Mouse (Mus musculus): ENCODE results near the gene Lekr1.

Lekr1 gene

DNA sequence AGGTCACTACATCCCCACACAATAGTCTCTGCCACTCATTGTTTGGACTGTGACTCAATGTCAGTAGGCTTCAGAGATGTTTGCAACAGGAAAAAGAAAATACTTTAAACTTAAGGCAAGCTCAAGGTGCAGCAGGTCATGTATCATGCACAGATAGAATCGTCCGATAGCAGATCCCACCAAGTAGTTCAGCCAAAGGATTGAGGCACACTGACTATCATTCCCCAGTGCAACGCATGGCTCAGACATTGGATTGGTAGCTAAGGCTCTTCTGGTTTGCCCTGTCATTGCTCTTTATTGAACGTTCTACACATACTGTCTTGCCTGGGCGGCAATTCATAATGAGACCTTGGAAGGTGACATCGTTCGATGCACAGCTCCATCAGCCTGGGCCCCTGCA, 9.6 kb upstream of the Lekr1 start:
- no peak for DNase-seq (ENCODE audit: low spot score in 2 of 2)

DNA sequence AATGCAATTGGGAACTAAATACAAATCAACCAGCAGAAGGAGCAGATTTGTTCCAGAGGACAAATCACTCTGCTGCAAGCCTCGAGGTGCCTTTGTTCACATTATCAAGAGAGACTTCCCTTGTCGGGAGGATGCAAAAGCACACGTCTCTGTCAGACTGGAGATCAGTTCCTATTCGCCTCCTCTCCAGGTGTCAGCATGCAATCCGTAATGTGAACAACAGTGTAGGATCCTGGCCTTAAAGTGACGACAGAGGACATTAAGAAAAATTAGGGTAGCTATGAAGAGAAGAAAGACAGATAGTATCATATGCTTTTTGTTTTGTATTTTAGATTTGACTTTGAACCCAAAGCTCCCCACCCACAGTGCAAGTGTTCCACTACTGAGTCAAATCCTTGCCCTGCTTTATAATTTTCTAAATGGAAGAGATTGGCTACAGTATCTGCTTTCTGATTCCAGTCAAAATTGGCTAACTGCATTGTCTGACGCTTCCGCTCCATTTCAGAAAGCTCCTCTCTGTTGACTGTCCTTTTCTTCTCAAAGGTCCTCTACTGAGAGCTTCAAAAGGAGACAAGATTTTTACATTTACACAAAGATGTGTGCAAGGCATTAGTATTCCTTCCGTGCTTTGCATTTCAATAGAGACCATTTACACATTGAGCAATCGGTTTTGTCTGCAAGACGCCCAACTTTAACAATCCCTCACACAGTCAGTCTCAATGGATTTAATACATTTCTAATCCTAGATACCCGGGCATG, 8.9 kb upstream of the Lekr1 start:
- no peak for DNase-seq (ENCODE audit: low spot score in 2 of 2)

DNA sequence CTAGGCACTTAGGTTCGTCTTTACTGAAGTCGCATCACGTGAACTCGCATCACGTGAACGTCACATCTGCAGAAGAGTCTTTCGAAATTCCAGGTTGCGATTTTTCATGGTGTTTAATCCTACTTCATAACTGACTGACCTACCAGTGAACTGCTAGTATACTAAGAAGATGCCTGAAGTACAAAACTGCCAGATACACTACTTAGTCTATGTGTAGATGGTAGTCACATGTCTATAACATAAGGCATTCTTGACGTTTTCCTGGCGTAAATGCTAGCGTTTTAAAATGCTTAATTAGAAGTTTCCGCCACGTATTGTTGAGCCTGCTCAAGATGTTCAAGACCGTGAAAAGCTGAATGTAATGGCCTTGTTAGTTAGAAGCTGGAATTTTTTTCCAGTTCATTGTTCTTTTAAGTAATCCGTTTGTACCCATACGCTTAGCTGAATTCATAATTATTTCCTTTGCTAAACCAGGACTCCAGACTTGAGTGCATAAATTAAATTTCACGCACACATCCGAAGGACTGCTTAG, 7.9 kb upstream of the Lekr1 start:
- no peak for DNase-seq (ENCODE audit: low spot score in 2 of 2)

DNA sequence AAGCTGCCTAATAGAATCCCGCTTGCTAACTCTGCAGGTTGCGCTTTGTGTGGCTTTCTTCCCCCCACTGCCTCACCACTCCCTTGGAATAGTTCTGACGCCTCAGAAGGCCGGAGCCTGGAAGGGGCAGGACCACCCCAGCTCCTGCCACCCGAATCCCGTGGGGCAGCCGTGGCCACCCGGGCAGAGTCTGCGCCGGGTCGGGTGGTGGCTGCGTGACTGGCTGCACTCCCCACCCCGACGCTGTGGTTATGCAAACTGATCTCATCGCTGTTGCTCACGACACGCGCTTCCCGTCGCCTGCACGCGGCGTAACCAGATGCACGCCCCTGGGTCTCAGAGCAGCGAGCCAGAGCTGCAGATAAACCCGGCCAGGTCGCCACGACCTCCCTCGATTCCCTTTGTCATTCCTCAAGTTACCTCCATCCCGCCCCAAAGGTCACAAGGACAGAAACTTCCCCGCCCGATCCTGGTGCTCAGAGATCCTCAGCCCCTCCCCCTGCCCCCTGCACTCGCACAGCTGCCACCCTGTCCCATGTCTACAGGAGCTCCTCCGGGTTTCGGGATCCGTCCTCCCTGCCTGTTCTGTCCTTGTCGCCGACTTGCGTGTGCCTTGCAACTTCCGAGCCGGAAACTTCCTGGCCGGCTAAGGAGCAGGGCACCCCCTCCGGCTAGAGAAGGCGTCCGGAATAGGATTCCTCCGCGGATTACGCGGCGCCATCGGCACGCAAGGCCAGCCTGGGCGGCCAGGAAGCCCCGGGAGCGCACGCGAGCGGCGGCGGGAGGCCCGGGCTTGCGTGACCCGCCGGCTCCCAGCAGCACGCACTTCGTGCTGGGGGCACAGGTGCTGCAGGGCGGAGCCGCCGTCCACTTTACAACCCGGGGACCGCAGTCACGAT, 7.1 kb upstream of the Lekr1 start:
- peak; percentile 24 to 65 for DNase-seq (ENCODE audit: low spot score in 2 of 2)

DNA sequence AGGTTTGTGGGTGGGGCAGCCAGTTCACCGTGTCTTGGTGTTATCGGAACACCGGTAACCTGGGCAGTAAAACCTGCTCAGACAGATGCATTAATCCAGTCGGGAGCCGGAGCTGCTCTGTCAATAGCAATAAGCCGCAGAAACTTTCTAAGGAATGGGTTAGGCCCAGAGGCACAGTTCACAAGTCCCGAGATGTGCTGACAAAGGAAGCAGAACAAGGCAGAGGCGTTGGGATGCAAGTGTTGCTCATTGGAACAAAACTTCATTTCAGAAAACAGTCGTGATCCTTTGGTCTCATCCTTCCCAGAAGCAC, 6.5 kb upstream of the Lekr1 start:
- DNase-seq (ENCODE audit: low spot score in 2 of 2) = no peak

DNA sequence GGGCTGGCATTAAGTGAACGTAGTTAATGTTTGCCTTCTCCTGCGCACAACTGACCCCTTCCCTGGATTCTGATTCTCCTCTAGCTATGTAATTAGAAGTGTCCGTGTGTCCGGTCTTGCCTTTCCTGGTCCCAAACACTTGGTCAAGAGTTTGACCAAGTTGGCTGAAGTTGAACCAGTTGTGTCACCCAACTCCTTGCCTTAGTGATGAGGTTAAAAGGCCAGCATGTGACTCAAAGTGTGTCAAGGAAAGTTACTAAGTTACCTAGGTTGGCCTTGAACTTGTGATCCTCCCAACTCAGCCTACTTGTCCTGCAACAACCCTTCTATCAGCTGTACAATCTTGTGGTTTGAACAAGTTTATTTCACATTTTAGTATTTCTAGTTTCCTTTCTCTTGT, 5.7 kb upstream of the Lekr1 start:
- DNase-seq (ENCODE audit: low spot score in 2 of 2) = no peak

DNA sequence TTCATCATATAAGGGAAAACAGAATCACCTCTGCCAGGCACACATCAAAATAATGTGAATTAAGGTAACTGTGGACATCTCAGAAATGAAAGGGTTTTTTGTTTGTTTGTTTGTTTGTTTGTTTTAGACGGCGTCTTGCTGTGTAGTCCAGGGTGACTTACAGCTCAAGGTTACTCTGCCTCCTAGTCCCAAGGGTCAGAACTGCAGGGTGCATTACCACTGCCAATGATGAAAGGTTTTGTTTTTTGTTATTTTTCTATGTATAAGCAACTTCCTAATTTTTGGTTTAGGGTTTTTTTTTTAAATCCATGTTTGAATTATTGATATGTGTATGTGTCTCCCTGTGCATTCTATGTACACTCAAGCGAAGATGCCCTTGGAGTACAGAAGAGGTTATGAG, 4.3 kb upstream of the Lekr1 start:
- no peak for DNase-seq (ENCODE audit: low spot score in 2 of 2)

DNA sequence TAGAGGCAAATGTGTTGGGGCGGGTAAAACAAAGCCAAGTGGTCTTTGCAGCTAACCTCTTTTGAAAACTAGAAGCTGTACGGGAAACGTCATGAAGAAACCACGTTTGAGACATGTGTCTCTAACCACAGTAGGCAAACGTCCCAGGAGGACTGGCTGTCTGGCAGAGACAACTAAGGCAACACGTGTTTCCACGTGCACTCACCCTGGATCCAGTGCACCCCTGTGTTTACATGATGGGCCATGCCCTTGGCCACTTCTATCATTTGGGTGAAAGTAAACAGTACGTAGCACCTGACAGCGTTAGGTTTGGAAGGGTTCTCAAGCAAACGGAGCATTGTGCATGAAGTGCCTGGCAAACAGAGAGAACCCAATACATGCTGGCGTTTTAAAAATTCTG, 2.9 kb upstream of the Lekr1 start:
- DNase-seq (ENCODE audit: low spot score in 2 of 2) = peak in 1 of 2 experiments; percentile 17

DNA sequence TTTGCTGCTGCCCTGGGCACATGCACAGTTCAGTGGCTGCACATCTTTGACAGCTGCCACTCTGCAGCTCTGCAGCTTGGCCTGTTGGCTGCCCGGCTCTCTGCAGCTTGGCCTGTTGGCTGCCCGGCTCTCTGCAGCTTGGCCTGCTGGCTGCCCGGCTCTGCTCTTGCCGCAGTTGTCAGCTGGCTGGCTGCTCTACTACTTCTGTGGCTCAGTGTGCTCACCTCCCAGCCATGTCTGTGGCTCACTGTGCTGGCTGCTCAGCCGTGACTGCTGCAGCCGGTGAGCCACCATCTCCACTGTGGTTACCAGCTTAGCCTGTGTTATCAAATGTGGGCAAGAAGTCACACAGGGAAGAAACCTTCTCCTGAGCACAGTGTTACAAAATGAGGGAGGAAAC, 4.2 kb downstream of the Lekr1 start:
- peak in 1 of 2 experiments; percentile 16 for DNase-seq (ENCODE audit: low spot score in 2 of 2)

DNA sequence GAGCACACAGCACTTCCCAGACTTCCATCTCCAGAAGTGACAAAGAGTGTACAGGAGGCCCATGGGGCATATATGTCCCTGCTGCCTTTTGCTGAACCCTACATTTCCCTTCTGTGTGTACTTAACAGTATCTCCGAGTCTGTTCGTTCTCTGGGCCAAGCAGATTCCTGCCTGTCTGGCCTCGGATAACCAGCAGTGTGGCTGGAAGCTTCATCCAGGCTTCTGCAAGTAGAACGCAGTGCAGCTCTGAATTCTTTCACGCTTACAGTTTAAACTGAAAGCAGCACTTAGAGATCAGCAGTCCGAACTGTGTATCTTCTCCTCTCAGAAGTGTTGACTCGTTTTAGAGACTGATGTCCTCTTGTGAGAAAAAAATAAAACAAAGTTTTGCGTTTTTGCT, 7.7 kb downstream of the Lekr1 start:
- no peak for DNase-seq (ENCODE audit: low spot score in 2 of 2)

DNA sequence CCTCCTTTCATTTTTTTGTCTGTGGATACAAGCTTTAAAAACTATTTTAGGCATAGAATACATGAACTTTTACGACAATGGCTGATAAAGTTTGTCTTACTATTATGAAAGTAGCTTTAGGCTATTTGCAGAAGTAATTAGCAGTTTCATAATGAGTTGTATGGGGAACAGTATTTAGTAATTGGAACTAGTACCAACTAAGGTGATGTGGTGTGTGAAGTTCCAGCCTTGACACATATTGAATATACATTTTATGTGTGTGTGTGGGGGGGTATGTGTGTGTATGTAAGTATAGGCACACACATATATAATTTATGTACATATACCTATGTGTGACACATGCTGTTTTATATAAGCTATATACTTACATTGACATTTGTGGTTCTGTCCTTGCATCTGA, 14.6 kb downstream of the Lekr1 start:
- no peak for DNase-seq (ENCODE audit: low spot score in 2 of 2)

DNA sequence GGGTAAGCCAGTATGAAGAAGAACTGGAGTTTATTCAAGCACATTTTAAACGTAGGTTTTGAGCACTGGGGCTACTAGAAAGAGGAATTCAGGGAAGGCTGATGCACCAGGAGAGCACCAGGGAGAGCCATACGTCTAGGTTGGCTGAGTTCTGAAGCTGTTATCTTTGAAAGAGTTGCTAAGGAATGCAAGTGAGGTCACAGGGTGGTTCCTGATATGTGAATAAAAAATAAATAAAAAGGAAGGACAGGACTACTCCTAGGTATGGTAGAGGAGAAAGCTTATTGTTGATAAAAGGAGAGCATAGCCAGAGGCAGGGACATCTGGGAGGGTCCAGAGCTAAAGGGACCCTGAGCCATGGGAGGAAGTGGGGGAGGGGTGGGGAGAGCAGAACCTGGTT, 23.7 kb downstream of the Lekr1 start:
- no peak for DNase-seq (ENCODE audit: low spot score in 2 of 2)

DNA sequence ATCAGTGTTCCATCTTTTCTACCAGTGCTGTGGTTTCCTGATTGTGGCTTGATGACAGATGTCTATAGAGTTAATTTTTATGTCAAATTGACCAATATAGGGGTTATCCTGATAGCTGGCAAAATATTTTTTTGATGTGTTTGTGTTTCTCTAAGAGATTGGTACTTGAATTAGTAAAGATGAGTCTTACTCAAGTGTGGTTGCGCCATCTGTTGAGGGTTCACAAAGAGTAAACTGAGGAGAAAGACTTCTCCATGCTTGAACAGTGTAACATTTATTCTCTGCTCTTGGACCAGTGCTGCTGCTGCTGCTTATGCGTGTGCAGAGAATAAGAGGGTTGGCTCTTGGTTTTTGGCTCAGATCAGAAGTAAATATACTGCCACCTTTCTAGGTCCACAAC, 24.8 kb downstream of the Lekr1 start:
- DNase-seq (ENCODE audit: low spot score in 2 of 2) = no peak

DNA sequence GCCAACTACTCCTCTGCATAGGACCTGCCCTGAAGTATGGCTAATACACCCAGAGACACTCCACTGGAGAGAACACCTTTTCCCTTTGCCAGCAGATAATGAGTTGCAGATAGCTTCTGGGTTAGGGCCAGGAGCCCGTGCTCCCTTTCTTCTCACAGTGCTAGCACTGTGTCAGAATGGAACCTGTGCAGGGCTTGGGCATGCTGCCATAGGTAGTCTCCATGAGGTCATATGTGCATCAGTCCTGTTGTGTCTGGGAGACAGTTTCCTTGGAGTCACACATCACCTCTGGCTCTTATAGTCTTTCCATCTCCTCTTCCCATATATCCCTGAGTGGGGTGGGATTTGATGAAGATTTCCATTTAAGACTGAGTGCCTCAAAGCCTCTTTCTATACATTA, 33.7 kb downstream of the Lekr1 start:
- no peak for DNase-seq (ENCODE audit: low spot score in 2 of 2)

DNA sequence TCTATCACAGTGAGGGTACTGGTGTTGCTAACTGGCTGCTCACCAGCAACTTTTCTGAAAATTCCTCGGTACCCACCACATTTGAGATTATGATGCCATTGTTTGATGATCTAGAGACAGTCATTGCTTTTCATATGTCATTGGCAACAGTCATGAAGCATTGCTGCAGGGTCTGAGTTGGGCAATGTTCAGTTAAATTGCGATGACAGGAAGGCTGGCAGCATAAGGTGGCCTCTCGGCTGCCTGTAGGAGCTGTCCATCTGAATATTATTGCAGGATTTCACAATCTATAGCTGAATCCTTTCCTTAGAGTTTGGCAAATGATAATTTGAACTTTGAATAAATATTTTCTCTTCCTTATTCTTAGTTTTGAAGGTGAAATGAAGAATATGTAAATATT, 48.3 kb downstream of the Lekr1 start:
- DNase-seq (ENCODE audit: low spot score in 2 of 2) = no peak

DNA sequence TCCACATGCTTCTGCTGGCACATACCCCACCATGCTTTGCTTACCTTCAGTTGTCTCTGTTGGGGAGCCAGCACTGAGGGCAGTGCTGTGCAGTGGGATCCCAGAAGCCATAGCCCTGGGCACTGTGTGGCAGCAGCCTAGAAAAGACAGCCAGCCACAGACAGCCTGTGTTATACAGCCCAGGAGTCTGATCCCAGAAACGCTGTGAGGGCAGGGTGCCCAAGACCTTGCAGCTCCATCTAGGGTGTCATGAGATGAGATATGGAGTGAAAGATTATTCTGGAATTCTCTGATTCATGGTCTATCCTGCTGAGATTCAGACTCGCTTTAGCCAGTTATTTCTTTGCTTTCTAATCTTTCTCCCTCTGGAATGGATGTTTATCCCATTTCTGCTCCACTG, 51.4 kb downstream of the Lekr1 start:
- no peak for DNase-seq (ENCODE audit: low spot score in 2 of 2)

DNA sequence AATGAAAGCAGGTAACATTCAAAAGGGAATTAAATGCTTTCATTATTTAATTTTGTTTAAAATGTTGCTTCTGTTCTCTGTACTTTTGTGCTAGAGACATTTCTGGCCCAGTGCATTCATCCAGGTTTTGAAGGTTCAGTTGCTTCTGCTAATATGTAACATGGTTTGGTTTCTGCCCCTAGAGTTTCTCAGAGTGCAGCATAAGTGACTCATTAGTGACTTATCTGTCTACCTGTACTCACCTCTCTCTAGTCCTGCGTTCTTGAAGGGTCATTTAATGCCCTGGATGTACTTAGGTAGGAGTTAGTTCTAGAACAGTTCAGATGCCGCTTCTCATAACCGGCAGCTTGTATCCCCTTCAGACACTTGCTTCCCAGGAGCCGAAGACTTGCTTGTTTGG, 56.9 kb downstream of the Lekr1 start:
- DNase-seq (ENCODE audit: low spot score in 2 of 2) = no peak

DNA sequence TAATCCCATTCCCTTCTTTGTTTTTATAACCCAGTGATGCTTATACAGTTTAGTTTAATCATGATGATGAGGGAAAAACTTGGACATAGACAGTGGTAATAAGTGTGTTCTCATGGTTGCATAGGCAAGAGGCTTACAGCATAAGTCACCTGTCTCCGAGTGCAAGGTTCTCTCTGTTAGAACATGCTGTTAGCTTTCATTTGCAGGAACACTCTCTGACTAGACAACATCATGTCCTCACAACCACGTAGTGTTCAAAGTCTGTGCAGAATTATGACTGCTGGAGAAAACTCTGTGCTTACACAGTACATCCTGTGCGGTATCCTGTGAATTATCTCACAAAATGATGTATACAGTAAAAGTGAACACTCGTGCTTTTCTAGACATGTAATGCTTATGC, 57.6 kb downstream of the Lekr1 start:
- DNase-seq (ENCODE audit: low spot score in 2 of 2) = no peak

DNA sequence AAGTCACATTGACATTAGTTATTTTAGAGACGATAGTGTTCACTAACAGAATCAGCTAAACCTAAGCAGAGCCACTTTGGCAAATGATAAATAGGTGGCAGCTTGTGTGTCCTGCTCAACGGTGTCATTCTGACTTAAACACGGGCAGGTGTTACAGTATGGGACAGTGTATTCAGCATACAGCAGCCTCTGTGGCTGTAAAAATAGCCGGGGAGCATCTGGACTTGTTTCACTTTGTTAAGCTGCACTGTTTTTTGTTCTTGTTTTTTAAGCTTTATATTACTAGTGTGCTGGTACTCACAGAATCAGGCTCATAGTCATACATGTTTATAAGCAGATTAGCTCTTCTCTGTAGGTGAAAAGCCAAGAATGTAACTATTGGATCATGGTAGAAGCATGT, 71.8 kb downstream of the Lekr1 start:
- DNase-seq (ENCODE audit: low spot score in 2 of 2) = no peak

DNA sequence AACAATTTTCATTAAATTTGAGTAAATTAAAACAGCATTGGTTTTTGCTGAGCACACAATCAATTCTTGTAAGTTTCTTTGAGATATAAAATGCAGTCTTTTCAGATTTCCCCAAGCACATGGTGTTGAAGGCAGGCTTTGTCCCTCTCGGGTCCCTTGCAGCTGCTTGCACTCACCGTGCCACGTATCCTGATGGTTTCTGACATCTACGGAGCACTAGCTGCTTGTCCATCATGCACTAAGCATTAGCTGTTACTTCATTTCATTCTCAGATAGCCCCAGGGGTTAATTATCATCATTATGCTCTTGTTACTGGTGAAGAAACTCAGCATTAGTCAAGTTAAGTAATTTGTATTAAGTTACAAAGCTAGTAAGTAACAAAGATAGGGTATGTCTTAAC, 78.9 kb downstream of the Lekr1 start:
- DNase-seq (ENCODE audit: low spot score in 2 of 2) = no peak

DNA sequence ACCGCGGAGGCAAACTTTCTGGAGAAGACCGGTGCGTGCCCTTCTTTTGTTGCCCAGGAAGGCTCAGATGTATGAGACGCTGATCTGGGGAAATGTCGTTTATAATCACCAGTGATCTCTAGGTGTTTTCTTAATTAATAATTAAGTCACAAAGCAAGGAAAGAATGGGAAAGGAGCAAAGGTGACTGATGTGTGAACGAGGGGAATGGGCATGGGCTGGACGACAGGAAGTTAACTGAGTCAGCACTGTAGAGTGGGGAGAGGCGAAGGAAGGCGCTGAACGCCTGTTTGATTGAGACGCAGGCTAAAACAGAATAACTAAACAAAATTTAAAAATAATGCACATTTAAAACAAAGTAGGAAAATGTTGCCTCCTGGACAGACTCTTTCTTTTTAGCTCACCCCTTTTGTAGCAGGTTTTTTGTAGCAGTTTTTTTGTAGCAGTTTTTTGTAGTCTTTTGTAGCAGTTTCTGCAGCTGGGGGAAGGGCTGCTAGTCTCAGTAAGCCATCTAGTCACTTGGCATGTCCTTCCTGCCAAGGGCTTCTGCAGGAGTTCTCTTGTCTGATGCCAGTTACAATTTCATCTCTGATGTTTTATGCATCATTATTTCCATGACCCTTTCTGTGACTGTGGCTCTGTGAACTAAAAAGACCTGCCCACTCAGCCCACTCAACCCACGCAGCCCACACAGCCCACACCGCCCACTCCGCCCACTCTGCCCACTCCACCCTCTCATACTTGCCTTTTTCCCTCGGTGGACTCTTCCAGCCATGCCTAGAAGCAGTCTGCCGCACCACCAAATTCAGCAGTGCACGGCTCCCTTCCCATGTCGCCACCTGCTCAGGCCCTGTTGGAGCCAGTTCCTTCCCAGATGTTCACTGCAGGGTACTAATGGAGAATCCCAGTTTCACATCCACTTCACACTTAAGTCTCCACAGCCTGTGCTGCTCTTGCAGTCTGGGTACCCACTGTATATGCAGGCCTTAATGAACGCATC, 98.8 kb downstream of the Lekr1 start:
- no peak for DNase-seq (ENCODE audit: low spot score in 2 of 2)

DNA sequence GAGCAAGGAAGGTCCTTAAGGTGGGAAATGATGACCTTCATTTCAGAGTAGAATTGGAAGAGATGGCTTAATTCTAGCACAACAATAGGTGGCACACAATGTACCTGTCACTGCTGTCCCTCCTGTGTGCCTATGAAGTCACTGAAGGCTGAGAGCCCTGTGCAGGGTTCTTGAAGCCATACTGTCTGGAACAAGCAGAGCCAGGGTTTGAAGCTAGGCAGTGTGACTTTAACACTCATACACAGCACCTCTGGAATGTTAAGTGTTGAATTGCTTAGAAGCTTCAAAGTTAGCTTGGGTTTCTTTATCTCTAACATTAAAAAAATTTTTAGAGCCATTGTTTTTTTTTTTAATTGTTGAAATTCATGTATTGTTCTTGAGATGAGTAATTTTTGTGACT, 100.4 kb downstream of the Lekr1 start:
- no peak for DNase-seq (ENCODE audit: low spot score in 2 of 2)

Data from spleen, postnatal 10 days (tissue).